Mouse (Mus musculus): Measurements from ENCODE around the gene Sod2. TPM values are rescaled to one million over a fixed set of nuclear protein-coding genes. Genes with fewer than 3 reads are reported as not detected.
A peak's percentile ranks its signal among the peaks of the same experiment; 100 is the strongest.
"Not testable (repeated sequence)": the region's sequence is repeated elsewhere in the genome, so short reads cannot be mapped to it uniquely, and the experiment has no call there.

Gene Sod2
- 118 and 119 TPM in 2 replicates for polyA plus RNA-seq (2015; fragmentation: Nextera tagmentation; extraction: Ambion mirVana)

DNA sequence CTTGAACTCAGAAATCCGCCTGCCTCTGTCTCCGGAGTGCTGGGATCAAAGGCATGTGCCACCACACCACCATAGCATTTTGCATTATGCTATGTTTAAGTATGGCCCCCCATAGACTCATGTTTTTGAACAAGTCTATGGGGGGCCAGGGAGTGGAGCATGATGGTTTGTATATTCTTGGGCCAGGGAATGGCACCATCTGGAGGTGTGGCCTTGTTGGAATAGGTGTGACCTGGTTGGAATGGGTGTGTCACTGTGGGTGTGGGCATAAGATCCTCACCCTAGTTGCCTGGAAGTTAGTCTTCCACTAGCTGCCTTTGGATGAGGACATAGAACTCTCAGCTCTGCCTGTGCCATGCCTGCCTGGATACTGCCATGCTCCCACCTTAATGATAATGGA, at the start of gene Sod2:
Gene Sod2, plus strand, starts transcription at position 301 of the 400 bp plus-strand sequence.
- H3K9me3 ChIP-seq; H3K27me3 ChIP-seq (replicated peaks); ATAC-seq (replicated peaks); H3K36me3 ChIP-seq (replicated peaks): not testable (repeated sequence)
- Histone ChIP-seq H3K27ac (peak within 1 kb of the TSS; percentile 86), H3K4me3 (peak within 1 kb of the TSS; percentile 73), H3K9ac (peak within 1 kb of the TSS; percentile 70), H3K4me2 (peak within 1 kb of the TSS; percentile 71), H3K4me1 (peaks cover 17% of the 10 kb centered on the region)
- 93% methylated on average over 2 of the region's 2 CpGs for WGBS

DNA sequence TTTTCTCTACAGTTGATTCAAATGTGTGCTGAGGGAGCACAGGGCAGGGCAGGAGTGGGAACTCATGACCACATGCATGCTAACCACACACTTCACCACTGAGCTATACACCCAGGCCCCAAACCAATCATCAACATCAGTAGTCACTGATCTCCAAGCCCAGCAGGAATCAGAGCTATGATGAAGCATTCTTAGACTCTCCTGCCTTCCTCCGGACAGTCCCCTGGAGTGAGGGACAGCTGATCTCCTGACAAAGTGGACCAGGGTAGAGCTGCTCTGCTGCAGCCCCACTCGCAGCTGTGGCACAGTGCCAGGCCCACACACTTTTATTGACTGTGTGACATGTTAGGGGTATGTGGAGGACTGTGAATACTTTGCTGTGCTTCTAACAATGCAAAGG, 47.3 kb upstream of the Sod2 start:
- 3% methylated on average over 2 of the region's 2 CpGs for WGBS
- H3K4me3 ChIP-seq = peak overlapping the region; percentile 31
- H3K36me3 ChIP-seq (replicated peaks); H3K27me3 ChIP-seq (replicated peaks); H3K9ac ChIP-seq; ATAC-seq (replicated peaks); H3K27ac ChIP-seq; H3K9me3 ChIP-seq: not testable (repeated sequence)
- H3K4me1 ChIP-seq = peaks cover 29% of the 10 kb centered on the region
- peak overlapping the region; percentile 53 for H3K4me2 ChIP-seq

DNA sequence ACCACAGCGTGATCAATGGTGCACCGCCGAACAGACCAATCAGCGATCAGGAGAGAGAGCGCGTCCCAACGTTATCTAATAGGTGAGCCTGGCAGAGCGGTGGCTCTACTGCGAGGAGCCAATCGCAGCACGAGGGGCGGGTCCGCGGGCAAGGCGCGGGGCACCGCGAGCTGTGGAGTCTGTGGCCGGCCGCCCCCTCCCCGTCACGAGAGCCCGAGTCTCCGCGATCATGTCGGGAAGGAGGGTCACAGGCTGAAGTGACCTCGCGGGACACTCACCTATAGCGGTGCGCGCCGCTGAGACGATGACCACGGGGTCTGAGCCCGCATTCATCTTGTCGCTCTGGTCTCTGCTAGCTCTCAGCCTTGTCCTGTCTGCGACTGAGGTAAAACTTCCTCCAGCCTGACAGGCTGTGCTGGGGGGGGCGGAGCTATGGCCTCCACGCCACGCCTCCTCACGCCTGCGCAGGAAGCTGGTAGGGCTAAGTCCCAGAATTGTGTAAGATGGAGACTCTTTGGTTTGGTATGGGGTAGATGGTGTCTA, 46.2 kb upstream of the Sod2 start, which contains the start of gene Acat2:
Gene Acat2, minus strand, starts transcription at position 417 of the 543 bp plus-strand sequence.
- H3K27ac ChIP-seq = peak within 1 kb of the TSS; percentile 97
- H3K4me2 ChIP-seq = peak within 1 kb of the TSS; percentile 71
- no peaks in the 10 kb centered on the region for H3K9me3 ChIP-seq
- under 1% methylated on average over 41 of the region's 42 CpGs for WGBS
- H3K4me3 ChIP-seq = peak within 1 kb of the TSS; percentile 91
- ATAC-seq (replicated peaks) = peak; percentile 99
- no peaks in the 10 kb centered on the region for H3K36me3 ChIP-seq (replicated peaks)
- H3K27me3 ChIP-seq (replicated peaks) = no peaks in the 10 kb centered on the region
- peak within 1 kb of the TSS; percentile 61 for H3K9ac ChIP-seq
- H3K4me1 ChIP-seq = peaks cover 29% of the 10 kb centered on the region

DNA sequence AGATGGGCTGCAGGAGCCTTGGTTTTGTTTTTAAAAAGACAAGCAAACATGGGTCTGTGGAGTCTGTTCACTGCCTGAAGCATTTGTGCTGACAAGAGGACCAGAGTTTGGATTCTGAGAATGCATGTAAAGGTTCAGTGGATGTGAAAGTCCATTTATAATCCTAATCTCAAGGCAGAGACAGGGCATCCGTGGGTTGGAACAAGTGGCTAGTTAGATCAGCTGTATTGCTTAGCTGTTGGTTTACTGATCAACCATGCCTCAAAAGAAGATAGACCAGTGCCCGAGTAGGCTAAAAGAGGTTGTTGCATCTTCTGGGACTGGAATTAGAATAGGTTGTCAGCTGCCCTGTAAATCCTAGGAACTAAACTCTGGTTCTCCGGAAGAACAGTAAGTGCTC, 43.2 kb upstream of the Sod2 start:
- H3K4me1 ChIP-seq = peaks cover 15% of the 10 kb centered on the region
- H3K36me3 ChIP-seq (replicated peaks) = peaks cover 9% of the 10 kb centered on the region; the same call in 1 of the 2 replicates
- no peak overlapping the region for H3K4me2 ChIP-seq
- no peak overlapping the region for H3K4me3 ChIP-seq
- H3K27ac ChIP-seq = no peak overlapping the region
- no peak for ATAC-seq (replicated peaks)
- H3K9me3 ChIP-seq = no peaks in the 10 kb centered on the region
- no peak overlapping the region for H3K9ac ChIP-seq
- 86% methylated on average over 3 of the region's 3 CpGs for WGBS
- H3K27me3 ChIP-seq (replicated peaks) = no peaks in the 10 kb centered on the region

DNA sequence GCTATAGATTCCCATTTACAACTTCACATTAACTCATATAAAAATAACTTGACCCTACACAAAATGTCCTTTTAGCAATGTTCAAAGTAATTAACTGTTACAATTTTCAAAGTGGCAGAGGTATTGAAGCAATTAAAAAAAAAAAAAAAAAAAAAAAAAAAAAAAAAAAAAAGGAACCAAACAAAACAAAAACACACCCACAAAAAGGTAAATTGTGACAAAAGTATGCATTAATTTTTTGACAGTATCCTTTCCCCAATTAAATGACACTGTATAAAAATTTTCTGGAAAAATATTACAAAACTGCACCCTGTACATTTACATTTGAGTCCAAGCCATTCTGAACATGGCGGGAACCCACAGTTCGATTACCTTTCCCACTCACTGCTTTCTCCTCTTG, 39.5 kb upstream of the Sod2 start:
- H3K36me3 ChIP-seq (replicated peaks) = peaks cover 12% of the 10 kb centered on the region
- ATAC-seq (replicated peaks) = no peak
- no peak overlapping the region for H3K4me2 ChIP-seq
- no peaks in the 10 kb centered on the region for H3K9me3 ChIP-seq
- WGBS = 98% methylated on average over 2 of the region's 2 CpGs
- H3K4me3 ChIP-seq = no peak overlapping the region
- H3K9ac ChIP-seq = no peak overlapping the region
- no peak overlapping the region for H3K27ac ChIP-seq
- H3K4me1 ChIP-seq = no peaks in the 10 kb centered on the region
- H3K27me3 ChIP-seq (replicated peaks) = no peaks in the 10 kb centered on the region

DNA sequence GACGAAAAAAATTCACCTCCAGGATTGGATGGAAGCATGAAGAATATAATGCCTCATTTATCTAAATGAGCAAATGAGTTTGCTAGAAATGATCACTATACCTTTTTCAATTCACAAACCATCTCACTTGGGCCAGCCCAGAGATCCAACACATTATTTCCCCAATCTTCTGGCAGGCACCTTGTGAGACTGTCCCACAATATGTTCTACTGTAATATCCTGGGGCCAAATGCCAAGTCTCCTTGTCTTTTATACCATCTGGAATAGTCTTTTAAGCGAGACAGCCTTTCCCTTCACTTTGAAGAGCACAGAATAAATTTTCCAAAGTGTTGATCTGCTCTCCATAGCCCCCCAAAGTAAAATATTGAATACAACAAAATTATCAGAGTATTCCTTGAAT, 32.8 kb upstream of the Sod2 start:
- Histone ChIP-seq H3K9ac (no peak overlapping the region), H3K36me3 (replicated peaks) (peaks cover 35% of the 10 kb centered on the region), H3K9me3 (no peaks in the 10 kb centered on the region), H3K4me2 (no peak overlapping the region), H3K4me3 (no peak overlapping the region), H3K4me1 (no peaks in the 10 kb centered on the region), H3K27ac (no peak overlapping the region), H3K27me3 (replicated peaks) (no peaks in the 10 kb centered on the region)
- 89% methylated on average over 2 of the region's 2 CpGs for WGBS
- no peak for ATAC-seq (replicated peaks)

DNA sequence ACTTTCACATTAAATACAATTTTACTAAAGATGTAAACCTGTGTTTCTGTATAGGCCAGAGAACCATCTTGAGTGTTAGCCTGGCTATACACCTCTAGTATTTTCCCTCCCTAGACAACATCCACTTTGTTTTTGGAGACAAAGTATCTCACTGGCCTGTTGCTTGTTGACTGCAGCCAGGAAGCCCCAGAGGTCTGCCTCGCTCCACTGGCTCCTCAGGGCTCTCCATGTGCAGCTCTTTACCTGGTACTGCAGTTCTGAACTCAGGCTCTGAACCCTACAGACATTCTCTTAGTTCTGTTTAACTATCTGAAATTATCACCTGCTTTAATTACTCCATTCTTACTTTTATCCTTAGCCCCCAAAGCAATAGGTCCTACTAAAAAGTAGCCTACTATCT, 28.1 kb upstream of the Sod2 start:
- peaks cover 53% of the 10 kb centered on the region for H3K36me3 ChIP-seq (replicated peaks)
- no peak overlapping the region for H3K4me2 ChIP-seq
- H3K9ac ChIP-seq = no peak overlapping the region
- no peaks in the 10 kb centered on the region for H3K4me1 ChIP-seq
- no peak for ATAC-seq (replicated peaks)
- H3K27me3 ChIP-seq (replicated peaks) = no peaks in the 10 kb centered on the region
- H3K27ac ChIP-seq = no peak overlapping the region
- no peaks in the 10 kb centered on the region for H3K9me3 ChIP-seq
- whole genome bisulfite sequencing = 86% methylated on average over 1 of the region's 1 CpGs
- no peak overlapping the region for H3K4me3 ChIP-seq

DNA sequence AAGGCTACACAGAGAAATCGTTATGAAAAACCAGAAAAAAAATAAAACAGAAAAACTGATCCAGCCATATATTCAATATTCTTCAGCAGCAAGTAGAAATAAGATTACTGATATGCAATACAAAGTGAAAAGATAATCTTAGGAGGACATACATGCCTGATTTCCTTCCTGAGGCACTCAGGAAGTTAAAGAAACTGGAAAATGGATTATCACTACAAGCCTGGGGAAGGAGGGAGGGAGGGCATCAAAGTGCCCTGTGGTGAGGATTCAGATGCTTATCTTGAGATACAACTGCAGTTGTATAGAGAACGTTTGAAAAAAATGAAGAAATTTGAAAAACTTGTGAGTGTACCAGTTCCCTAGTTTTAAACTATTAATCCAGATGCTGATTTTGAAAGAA, 22.7 kb upstream of the Sod2 start:
- peaks cover 28% of the 10 kb centered on the region for H3K36me3 ChIP-seq (replicated peaks)
- H3K9me3 ChIP-seq = no peaks in the 10 kb centered on the region
- H3K4me2 ChIP-seq = no peak overlapping the region
- no peak overlapping the region for H3K4me3 ChIP-seq
- no peak overlapping the region for H3K9ac ChIP-seq
- no peaks in the 10 kb centered on the region for H3K27me3 ChIP-seq (replicated peaks)
- peaks cover 3% of the 10 kb centered on the region; the same call in 1 of the 2 replicates for H3K4me1 ChIP-seq
- ATAC-seq (replicated peaks) = no peak
- no peak overlapping the region for H3K27ac ChIP-seq
- 84% methylated on average over 2 of the region's 2 CpGs for WGBS

DNA sequence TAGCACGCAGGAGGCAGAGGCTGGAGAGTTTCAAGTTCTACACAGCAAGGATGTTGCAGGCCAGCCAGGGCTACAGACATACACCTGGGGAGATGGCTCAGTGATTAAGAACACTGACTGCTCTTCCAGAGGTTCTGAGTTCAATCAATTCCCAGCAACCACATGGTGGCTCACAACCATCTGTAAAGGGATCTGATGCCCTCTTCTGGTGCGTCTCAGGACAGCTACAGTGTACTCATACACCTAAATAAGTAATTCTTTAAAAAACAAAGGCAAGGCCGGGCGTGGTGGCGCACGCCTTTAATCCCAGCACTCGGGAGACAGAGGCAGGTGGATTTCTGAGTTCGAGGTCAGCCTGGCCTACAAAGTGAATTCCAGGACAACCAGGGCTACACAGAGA, 18.6 kb upstream of the Sod2 start:
- not testable (repeated sequence) for ATAC-seq (replicated peaks); H3K4me2 ChIP-seq; H3K4me3 ChIP-seq; H3K9me3 ChIP-seq; H3K36me3 ChIP-seq (replicated peaks); H3K9ac ChIP-seq; H3K27me3 ChIP-seq (replicated peaks); H3K27ac ChIP-seq
- WGBS = 97% methylated on average over 8 of the region's 8 CpGs
- peaks cover 21% of the 10 kb centered on the region for H3K4me1 ChIP-seq

DNA sequence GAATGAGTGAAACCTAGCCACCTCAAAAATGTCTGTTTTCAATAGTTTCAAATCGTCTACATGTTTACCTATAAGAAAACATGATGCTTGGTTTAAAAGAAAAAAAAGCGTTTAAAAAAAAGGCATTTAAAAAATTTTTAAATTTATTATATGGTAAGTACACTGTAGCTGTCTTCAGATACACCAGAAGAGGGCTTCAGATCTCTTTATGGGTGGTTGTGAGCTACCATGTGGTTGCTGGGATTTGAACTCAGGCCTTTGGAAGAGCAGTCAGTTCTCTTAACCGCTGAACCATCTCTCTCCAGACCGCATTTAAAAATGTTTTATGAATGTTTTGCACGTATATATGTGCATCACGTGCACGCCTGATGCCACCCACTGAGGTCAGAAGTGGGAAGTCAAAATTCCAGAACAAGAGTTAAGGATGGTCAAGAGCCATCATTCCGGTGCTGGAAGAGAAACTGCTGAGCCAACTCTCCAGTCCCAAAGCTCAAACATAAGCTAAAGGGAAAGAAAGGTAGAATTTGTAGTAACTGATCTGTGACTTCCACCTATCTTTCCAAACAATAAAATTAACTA, 16.0 kb upstream of the Sod2 start:
- Histone ChIP-seq H3K27ac (no peak overlapping the region), H3K9ac (peak overlapping the region; percentile 98; the same call in 1 of the 2 replicates), H3K4me2 (peak overlapping the region; percentile 65), H3K9me3 (no peaks in the 10 kb centered on the region), H3K27me3 (replicated peaks) (no peaks in the 10 kb centered on the region), H3K4me1 (peaks cover 25% of the 10 kb centered on the region), H3K4me3 (peak overlapping the region; percentile 84), H3K36me3 (replicated peaks) (no peaks in the 10 kb centered on the region)
- no peak for ATAC-seq (replicated peaks)
- WGBS = 57% methylated on average over 8 of the region's 8 CpGs

DNA sequence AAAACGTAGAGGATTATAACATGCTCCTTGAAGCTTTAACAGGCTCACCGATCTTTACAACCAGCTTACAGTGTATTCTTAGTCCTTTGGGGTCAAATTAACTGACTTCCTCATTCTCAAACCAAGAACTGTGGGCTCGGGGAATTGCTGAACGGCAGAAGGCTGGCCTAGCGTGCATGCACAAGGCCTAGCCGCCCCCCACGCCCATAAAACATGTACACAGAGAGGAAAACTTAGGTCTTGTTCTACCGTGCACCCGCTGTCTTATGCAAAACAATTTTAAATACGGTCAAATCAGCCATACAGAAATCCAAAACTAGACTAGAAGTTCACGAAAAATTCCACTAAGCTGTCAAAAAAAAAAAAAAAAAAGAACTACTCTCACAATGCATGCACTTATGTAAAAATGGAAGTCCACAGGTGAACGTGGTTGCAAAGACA, 15.4 kb upstream of the Sod2 start:
- H3K27ac ChIP-seq = peak overlapping the region; percentile 98
- WGBS = 2% methylated on average over 12 of the region's 12 CpGs
- no peak for ATAC-seq (replicated peaks)
- no peaks in the 10 kb centered on the region for H3K27me3 ChIP-seq (replicated peaks)
- peaks cover 25% of the 10 kb centered on the region for H3K4me1 ChIP-seq
- peak overlapping the region; percentile 84 for H3K4me3 ChIP-seq
- peak overlapping the region; percentile 98 for H3K9ac ChIP-seq
- H3K4me2 ChIP-seq = peak overlapping the region; percentile 65
- H3K36me3 ChIP-seq (replicated peaks) = no peaks in the 10 kb centered on the region
- H3K9me3 ChIP-seq = no peaks in the 10 kb centered on the region

DNA sequence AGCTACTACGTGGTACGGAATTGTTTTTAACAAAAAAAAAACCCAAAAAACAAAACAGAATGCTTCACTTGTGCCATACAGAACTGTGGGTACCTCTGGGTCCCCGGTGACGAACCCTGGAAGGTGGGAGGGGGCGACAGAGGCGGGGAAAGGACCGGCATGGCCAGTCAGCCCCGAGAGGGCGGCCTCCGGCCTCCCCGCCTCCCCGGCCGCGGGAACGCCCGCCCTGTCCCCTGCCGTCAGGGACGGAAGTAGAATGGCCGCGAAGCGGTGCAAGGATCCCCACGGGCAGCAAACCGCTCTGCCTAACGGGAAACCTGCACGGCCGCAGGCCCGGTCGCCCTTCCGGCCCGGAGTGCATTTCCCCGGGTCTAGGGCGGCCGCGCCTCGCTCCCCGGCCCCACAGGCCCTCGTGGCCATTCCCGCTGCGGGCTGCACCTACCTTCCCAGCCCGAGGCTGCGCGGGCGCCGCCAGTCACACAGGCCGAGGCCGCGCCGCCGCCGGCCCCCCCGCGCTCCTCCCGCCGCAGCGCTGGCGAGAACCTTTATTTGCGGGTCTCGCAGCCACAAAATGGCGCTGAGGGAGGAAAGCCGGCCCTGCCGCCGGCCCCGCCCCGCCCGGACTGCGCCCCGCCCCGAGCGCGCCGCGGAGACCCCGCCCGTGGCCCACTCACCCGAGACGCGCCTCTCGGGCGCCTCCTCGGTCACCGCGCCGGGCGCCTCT, 14.8 kb upstream of the Sod2 start:
- H3K4me2 ChIP-seq = peak overlapping the region; percentile 65
- no peaks in the 10 kb centered on the region for H3K9me3 ChIP-seq
- peak overlapping the region; percentile 84 for H3K4me3 ChIP-seq
- no peaks in the 10 kb centered on the region for H3K36me3 ChIP-seq (replicated peaks)
- H3K9ac ChIP-seq = peak overlapping the region; percentile 98
- H3K27me3 ChIP-seq (replicated peaks) = no peaks in the 10 kb centered on the region
- H3K27ac ChIP-seq = peak overlapping the region; percentile 98
- peaks cover 25% of the 10 kb centered on the region for H3K4me1 ChIP-seq
- 1% methylated on average over 69 of the region's 84 CpGs for WGBS
- ATAC-seq (replicated peaks) = peak; percentile 91

Measured in midbrain, embryonic 15.5 days (tissue).